Mouse (Mus musculus) lung, adult 2 months (tissue): ENCODE measurements around the gene Kcnh5.

Experiments
- CTCF ChIP-seq: fragments of 200-500 bp; IDR thresholded peaks from 2 replicates; pipeline ENCODE4 v1.5.1; 2011; ENCODE audit warnings: mild to moderate bottlenecking, low read length, control low read depth; ENCODE audit not compliant: insufficient read depth
- POLR2A ChIP-seq: fragments of 200-500 bp; IDR thresholded peaks from 2 replicates; pipeline ENCODE4 v1.6.1; 2011; ENCODE audit warnings: low read depth, mild to moderate bottlenecking, control low read depth, low read length, borderline replicate concordance; ENCODE audit errors: extremely low read depth

DNA sequence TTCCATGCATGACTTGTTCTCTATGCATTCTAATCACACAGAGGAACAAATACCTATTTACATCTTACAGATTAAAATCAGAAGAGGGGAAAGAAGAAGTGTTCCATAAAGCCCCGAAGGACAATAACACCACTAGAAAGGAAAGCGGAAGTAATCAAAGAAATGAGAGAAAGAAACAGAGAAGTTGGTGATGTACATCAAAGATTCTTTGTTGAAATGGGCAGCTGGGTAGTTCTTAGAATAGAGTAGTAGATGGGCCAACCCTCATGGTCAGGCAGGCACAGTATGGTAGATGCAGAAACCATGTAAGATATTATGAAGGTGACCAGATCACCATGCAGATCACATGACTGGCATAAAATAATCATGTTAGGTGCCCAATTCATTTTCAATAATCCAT is 210.9 kb downstream of the Kcnh5 start:
- TF ChIP-seq POLR2A (no peak), CTCF (no peak)
